Comparison of ENCODE assay signal across 8 mouse cellular contexts in the genomic region with DNA sequence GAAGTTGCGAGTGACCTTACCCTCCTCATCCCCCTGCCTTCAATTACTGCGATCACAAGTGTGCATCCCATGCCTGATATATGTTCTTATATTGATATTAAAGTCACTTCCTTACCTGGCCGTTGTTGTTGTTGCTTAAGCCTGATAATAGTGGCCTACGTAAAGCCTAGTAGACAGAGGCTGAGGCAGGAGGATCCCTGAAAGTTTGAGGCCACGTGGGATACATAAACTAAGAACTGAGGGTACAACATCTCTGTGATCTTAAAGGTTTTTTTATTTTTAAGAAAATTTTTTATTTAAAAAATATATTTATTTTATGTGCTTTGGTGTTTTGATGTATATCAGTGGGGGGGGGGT. TPM values are rescaled to one million over a fixed set of nuclear protein-coding genes. Genes with fewer than 3 reads are reported as not detected.
A peak's percentile ranks its signal among the peaks of the same experiment; 100 is the strongest.
DNase-seq lines count a peak whose midpoint lies in the region; ATAC-seq and TF ChIP-seq lines count a peak whose summit lies in the region.

Gene Ccdc8, plus strand, starts transcription at position 258 of the 357 bp plus-strand sequence.

- peak within 1 kb of the TSS; percentile 86 for H3K4me2 ChIP-seq in intestine, embryonic 15.5 days (replicated peaks)
- H3K4me2 ChIP-seq in neural tube, embryonic 12.5 days (replicated peaks): peak within 1 kb of the TSS; percentile 57

- no peak within 1 kb of the TSS for H3K9ac ChIP-seq in liver, adult 2 months (ENCODE audit: low read depth, low read length)
- peak within 1 kb of the TSS; percentile 80 for H3K9ac ChIP-seq in intestine, embryonic 15.5 days
- 0 out of 2 replicates have a peak within 1 kb of the TSS, but pooled peaks have one; percentile 49 for H3K9ac ChIP-seq in neural tube, embryonic 12.5 days

- H3K27me3 ChIP-seq in liver, adult 2 months (ENCODE audit: control insufficient read depth, insufficient read depth, low read length): 0 out of 2 replicates have a peak, but pooled peaks cover 3% of the 10 kb centered on the region
- no peaks in the 10 kb centered on the region for H3K27me3 ChIP-seq in intestine, embryonic 15.5 days (replicated peaks)
- H3K27me3 ChIP-seq in neural tube, embryonic 12.5 days (replicated peaks): 0 out of 2 replicates have a peak, but pooled peaks cover 3% of the 10 kb centered on the region

- no peaks in the 10 kb centered on the region for H3K36me3 ChIP-seq in liver, adult 2 months (ENCODE audit: control insufficient read depth, insufficient read depth, low read length)
- 0 out of 2 replicates have a peak, but pooled peaks cover 2% of the 10 kb centered on the region for H3K36me3 ChIP-seq in intestine, embryonic 15.5 days
- 0 out of 2 replicates have a peak, but pooled peaks cover under 1% of the 10 kb centered on the region for H3K36me3 ChIP-seq in neural tube, embryonic 12.5 days

- TF ChIP-seq POLR2A in liver, adult 2 months (IDR thresholded peaks at IDR 0.05; ENCODE audit: extremely low read depth, insufficient read depth, low read length): no peak
- TF ChIP-seq POLR2A in embryonic fibroblast, embryonic 13.5 days (IDR thresholded peaks at IDR 0.05; ENCODE audit: low read depth, low read length): no peak

- H3K9me3 ChIP-seq in intestine, embryonic 15.5 days: no peaks in the 10 kb centered on the region
- H3K9me3 ChIP-seq in neural tube, embryonic 12.5 days: no peaks in the 10 kb centered on the region

- no peaks in the 10 kb centered on the region for H3K79me2 ChIP-seq in liver, adult 2 months (ENCODE audit: control insufficient read depth, insufficient read depth, low read length)

- no peak within 1 kb of the TSS for H3K27ac ChIP-seq in liver, adult 2 months (replicated peaks; ENCODE audit: insufficient read depth, low read depth, low read length)
- no peak within 1 kb of the TSS for H3K27ac ChIP-seq in embryonic fibroblast, embryonic 13.5 days (ENCODE audit: insufficient read depth, low read length)
- H3K27ac ChIP-seq in intestine, embryonic 15.5 days: peak within 1 kb of the TSS; percentile 92
- H3K27ac ChIP-seq in neural tube, embryonic 12.5 days: no peak within 1 kb of the TSS

- WGBS in liver, adult 2 months: 94% methylated on average over 5 of the region's 5 CpGs
- 88% methylated on average over 5 of the region's 5 CpGs for WGBS in intestine, embryonic 15.5 days
- WGBS in neural tube, embryonic 12.5 days: 95% methylated on average over 5 of the region's 5 CpGs

- no peak for ATAC-seq in intestine, embryonic 15.5 days
- ATAC-seq in neural tube, embryonic 12.5 days (ENCODE audit: low FRiP score, low read depth): no peak

- no peak for DNase-seq in liver, adult 2 months (ENCODE audit: extremely low read depth, low read depth, low spot score)
- no peak for DNase-seq in liver
- no peak for DNase-seq in frontal cortex, postnatal 25 days (ENCODE audit: low spot score in 2 of 2)
- DNase-seq in right cerebral cortex, postnatal 25 days: no peak
- no peak for DNase-seq in spleen, adult 12 weeks (ENCODE audit: low spot score)

- no peak for TF ChIP-seq CTCF in liver, adult 2 months (IDR thresholded peaks at IDR 0.05; ENCODE audit: low read depth, low read length)
- no peak for TF ChIP-seq CTCF in embryonic fibroblast, embryonic 13.5 days (IDR thresholded peaks at IDR 0.05; ENCODE audit: borderline replicate concordance, insufficient read depth, low read length)

- H3K4me3 ChIP-seq in liver, adult 2 months (ENCODE audit: insufficient read depth, low read depth, low read length): peak within 1 kb of the TSS; percentile 58; the same call in 1 of the 2 replicates
- H3K4me3 ChIP-seq in embryonic fibroblast, embryonic 13.5 days (ENCODE audit: insufficient read depth, low read length): 0 out of 2 replicates have a peak within 1 kb of the TSS, but pooled peaks have one; percentile 4
- peak within 1 kb of the TSS; percentile 59 for H3K4me3 ChIP-seq in intestine, embryonic 15.5 days (replicated peaks)
- H3K4me3 ChIP-seq in neural tube, embryonic 12.5 days: peak within 1 kb of the TSS; percentile 39; the same call in 1 of the 2 replicates

- H3K4me1 ChIP-seq in liver, adult 2 months (ENCODE audit: control insufficient read depth, insufficient read depth, low read length): no peaks in the 10 kb centered on the region
- H3K4me1 ChIP-seq in embryonic fibroblast, embryonic 13.5 days (ENCODE audit: control insufficient read depth, insufficient read depth, low read length): no peaks in the 10 kb centered on the region
- H3K4me1 ChIP-seq in intestine, embryonic 15.5 days (replicated peaks): peaks cover 59% of the 10 kb centered on the region
- peaks cover 41% of the 10 kb centered on the region for H3K4me1 ChIP-seq in neural tube, embryonic 12.5 days

RNA-seq across cellular contexts. Expression of gene Ccdc8, which starts in this region (rescaled TPM):
- total RNA-seq in liver, adult 2 months (2014; rRNA removed): 0.40 and 0.46 TPM in 2 replicates
- polyA plus RNA-seq in liver, adult 2 months (2012; rRNA removed): 0.21 and 0.35 TPM in 2 replicates
- polyA plus RNA-seq in embryonic fibroblast, embryonic 13.5 days (2011; ENCODE audit: insufficient read length, low read depth, missing spikeins): 9.4 and 15.0 TPM in 2 replicates
- 28.1 and 29.0 TPM in 2 replicates for polyA plus RNA-seq in intestine, embryonic 15.5 days (2015; fragmentation: Nextera tagmentation; extraction: Ambion mirVana)
- polyA plus RNA-seq in neural tube, embryonic 12.5 days (2016; fragmentation: Nextera tagmentation; extraction: Ambion mirVana): 7.9 and 15.3 TPM in 2 replicates

Comparison
In these comparisons a context has a peak if more than half of its experiments do, and no peak if none do; other contexts are left out.
1. H3K4me3 ChIP-seq: peak in every context shown above with its lines; median percentile 59 in intestine, embryonic 15.5 days; 58 in liver, adult 2 months; 39 in neural tube, embryonic 12.5 days; 4 in embryonic fibroblast, embryonic 13.5 days.